Mouse (Mus musculus) stomach, postnatal 0 days (tissue): ENCODE results near the gene Ssc4d. TPM values are rescaled to one million over a fixed set of nuclear protein-coding genes. Genes with fewer than 3 reads are reported as not detected.

Source experiments
- ATAC-seq: fragments of 200-750 bp; cut with Nextera tagmentation; 2 replicates; pipeline ENCODE4 v1.8.0; 2017; ENCODE audit not compliant: low FRiP score, low TSS enrichment
- DNase-seq: peaks from one replicate; pipeline ENCODE4 v3.0.0-alpha.2; 2016; ENCODE audit warnings: low spot score
- H3K27ac ChIP-seq: fragments of 300-500 bp; sonication (generic); replicated peaks from 2 replicates; pipeline ENCODE4 v1.5.1; 2014; ENCODE audit warnings: mild to moderate bottlenecking, control low read depth
- H3K27me3 ChIP-seq: fragments of 300-500 bp; sonication (generic); 2 replicates; pipeline ENCODE4 v1.6.1; 2014; ENCODE audit warnings: low read length; ENCODE audit not compliant: control insufficient read depth, insufficient read depth
- H3K36me3 ChIP-seq: fragments of 300-500 bp; sonication (generic); 2 replicates; pipeline ENCODE4 v1.6.1; 2014; ENCODE audit warnings: low read length, mixed read lengths; ENCODE audit not compliant: control insufficient read depth, insufficient read depth
- H3K4me1 ChIP-seq: fragments of 300-500 bp; sonication (generic); replicated peaks from 2 replicates; pipeline ENCODE4 v1.6.1; 2014; ENCODE audit warnings: antibody characterized with exemption; ENCODE audit not compliant: control insufficient read depth, insufficient read depth
- H3K4me2 ChIP-seq: fragments of 300-500 bp; sonication (generic); replicated peaks from 2 replicates; pipeline ENCODE4 v1.6.1; 2014; ENCODE audit warnings: low read depth, mild to moderate bottlenecking, control low read depth, moderate library complexity
- H3K4me3 ChIP-seq: fragments of 300-500 bp; sonication (generic); 2 replicates; pipeline ENCODE4 v1.5.1; 2014; ENCODE audit warnings: low read depth, low read length, control low read depth
- H3K9ac ChIP-seq: fragments of 300-500 bp; sonication (generic); 2 replicates; pipeline ENCODE4 v1.6.1; 2014; ENCODE audit warnings: mild to moderate bottlenecking, low read length, control low read depth, mixed read lengths
- H3K9me3 ChIP-seq: fragments of 300-500 bp; sonication (generic); 2 replicates; pipeline ENCODE4 v1.6.1; 2016; ENCODE audit warnings: low read length; ENCODE audit not compliant: control insufficient read depth
- CTCF ChIP-seq: IDR thresholded peaks from 2 replicates; pipeline ENCODE4 v1.5.1; 2016; ENCODE audit warnings: antibody characterized with exemption, low read depth, mild to moderate bottlenecking, moderate library complexity
- EP300 ChIP-seq: optimal IDR thresholded peaks from 2 replicates; pipeline ENCODE3; 2016; ENCODE audit warnings: antibody characterized with exemption
- WGBS: fragments of 180-500 bp; shearing (Covaris S2); extraction: QIAGEN DNeasy Blood & Tissue Kit; methylation state at CpG from one replicate; pipeline ENCODE4 v1.1.7; 2014; 5-methylcytosine and 5-hydroxymethylcytosine counted together
- polyA plus RNA-seq: library from polyadenylated mRNA; unstranded; fragments of >200 nt; fragmentation: Nextera tagmentation; extraction: Ambion mirVana; gene quantifications from 2 replicates; pipeline ENCODE4 v1.2.1, GENCODE M21; 2015

The Ssc4d gene
- polyA plus RNA-seq = 1.7 and 2.2 TPM in 2 replicates

DNA sequence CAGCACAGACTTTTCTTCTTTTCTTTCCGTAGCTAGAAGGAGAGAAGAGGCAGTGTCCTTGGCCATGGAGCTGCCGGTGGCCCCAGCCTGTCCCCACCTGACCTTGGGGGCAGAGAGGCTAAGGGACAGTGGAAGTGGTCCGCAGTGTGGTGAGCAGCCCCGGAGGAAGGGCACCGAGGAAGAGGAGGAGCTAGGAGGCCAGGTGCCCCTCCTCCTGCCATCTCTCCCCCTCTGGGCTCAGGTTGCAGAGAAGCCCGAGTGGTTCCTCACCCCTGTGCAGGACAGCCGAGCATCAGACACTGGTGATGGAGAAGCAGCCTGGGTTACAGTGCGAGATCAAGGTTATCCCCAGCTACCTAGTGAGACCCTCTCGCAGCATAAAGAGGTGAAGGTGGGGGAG, at the start of gene Ssc4d:
Gene Ssc4d, minus strand, starts transcription at position 167 of the 400 bp plus-strand sequence.
- Histone ChIP-seq H3K4me1 (no peaks in the 10 kb centered on the region), H3K4me2 (no peak within 1 kb of the TSS), H3K27me3 (no peaks in the 10 kb centered on the region; the same call in 1 of the 2 replicates), H3K27ac (no peak within 1 kb of the TSS), H3K9me3 (no peaks in the 10 kb centered on the region), H3K36me3 (no peaks in the 10 kb centered on the region), H3K4me3 (no peak within 1 kb of the TSS), H3K9ac (no peak within 1 kb of the TSS)
- TF ChIP-seq CTCF (no peak), EP300 (no peak)
- ATAC-seq (no peak), DNase-seq (no peak)
- 12% methylated on average over 9 of the region's 9 CpGs for WGBS

DNA sequence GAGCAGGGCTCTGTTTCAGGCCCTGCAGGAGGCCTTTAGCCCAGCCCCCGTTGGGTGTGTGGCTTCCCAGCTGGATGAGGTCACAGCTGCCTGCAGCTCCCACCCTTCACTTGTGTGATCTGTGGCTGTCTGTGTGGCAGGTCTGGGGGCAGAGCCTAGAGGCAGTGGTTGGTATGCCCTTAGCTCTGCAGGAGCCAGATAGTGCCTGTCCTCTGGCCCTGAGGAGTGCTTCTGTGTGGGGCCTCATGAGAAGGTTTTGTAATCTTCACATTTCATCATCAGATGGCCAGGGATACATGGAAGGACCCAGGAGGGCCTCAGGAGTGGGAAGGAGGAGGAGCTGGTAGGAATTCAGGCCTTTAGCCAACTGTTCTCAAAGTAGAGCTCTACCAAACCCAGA, 45.6 kb upstream of the Ssc4d start:
- H3K4me3 ChIP-seq = no peak overlapping the region
- no peak overlapping the region for H3K4me2 ChIP-seq
- H3K9me3 ChIP-seq = no peaks in the 10 kb centered on the region
- DNase-seq (no peak), ATAC-seq (0 out of 2 replicates have a peak, but pooled peaks have one; percentile 4)
- 28% methylated on average over 1 of the region's 1 CpGs for WGBS
- H3K36me3 ChIP-seq = no peaks in the 10 kb centered on the region
- H3K9ac ChIP-seq = no peak overlapping the region
- peak overlapping the region; percentile 45; the same call in 1 of the 2 replicates for H3K27ac ChIP-seq
- H3K4me1 ChIP-seq = no peaks in the 10 kb centered on the region; the same call in 1 of the 2 replicates
- TF ChIP-seq EP300 (no peak), CTCF (no peak)
- no peaks in the 10 kb centered on the region for H3K27me3 ChIP-seq

GRCm38 (mm10) chr5:136018726-136019125, 44.4 kb upstream of the Ssc4d start:
- Histone ChIP-seq H3K4me1 (no peaks in the 10 kb centered on the region; the same call in 1 of the 2 replicates), H3K9ac (no peak overlapping the region), H3K9me3 (no peaks in the 10 kb centered on the region), H3K27ac (no peak overlapping the region), H3K36me3 (no peaks in the 10 kb centered on the region), H3K4me3 (no peak overlapping the region), H3K4me2 (no peak overlapping the region), H3K27me3 (no peaks in the 10 kb centered on the region)
- DNase-seq (no peak), ATAC-seq (no peak)
- no peak for TF ChIP-seq CTCF
- TF ChIP-seq EP300 = no peak
- 62% methylated on average over 2 of the region's 2 CpGs for WGBS

DNA sequence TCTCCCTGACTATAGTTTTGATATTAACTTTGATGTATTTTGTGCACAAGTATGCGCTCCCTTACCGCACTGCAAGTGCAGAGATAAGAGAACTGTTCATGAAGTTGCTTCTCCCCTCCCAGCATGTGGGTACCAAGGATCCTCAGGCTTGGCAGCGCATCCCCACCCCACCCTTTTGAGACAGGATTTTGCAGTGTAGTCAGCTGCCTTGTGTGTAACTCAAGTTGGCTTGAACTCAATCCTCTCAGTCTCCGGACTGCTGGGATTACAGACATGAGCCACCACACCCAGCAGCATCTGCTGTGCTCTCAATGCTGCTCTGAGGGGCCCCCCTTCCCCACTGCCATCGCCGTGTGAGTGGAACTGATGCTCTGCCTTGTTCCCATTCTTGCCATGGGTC, 42.9 kb upstream of the Ssc4d start:
- Histone ChIP-seq H3K9ac (no peak overlapping the region), H3K9me3 (no peaks in the 10 kb centered on the region), H3K36me3 (no peaks in the 10 kb centered on the region; the same call in 1 of the 2 replicates), H3K4me1 (no peaks in the 10 kb centered on the region; the same call in 1 of the 2 replicates), H3K27me3 (no peaks in the 10 kb centered on the region), H3K27ac (peak overlapping the region; percentile 95), H3K4me3 (no peak overlapping the region), H3K4me2 (no peak overlapping the region)
- DNase-seq (no peak), ATAC-seq (no peak)
- WGBS = 53% methylated on average over 6 of the region's 6 CpGs
- TF ChIP-seq CTCF (no peak), EP300 (no peak)

GRCm38 (mm10) chr5:136016014-136016876, 41.9 kb upstream of the Ssc4d start:
- no peak overlapping the region for H3K4me2 ChIP-seq
- H3K4me3 ChIP-seq = no peak overlapping the region
- H3K4me1 ChIP-seq = no peaks in the 10 kb centered on the region; the same call in 1 of the 2 replicates
- DNase-seq (peak; percentile 79), ATAC-seq (peak; percentile 82)
- peak overlapping the region; percentile 45; the same call in 1 of the 2 replicates for H3K9ac ChIP-seq
- peak overlapping the region; percentile 95 for H3K27ac ChIP-seq
- no peaks in the 10 kb centered on the region; the same call in 1 of the 2 replicates for H3K36me3 ChIP-seq
- H3K27me3 ChIP-seq = no peaks in the 10 kb centered on the region
- TF ChIP-seq CTCF (no peak), EP300 (no peak)
- H3K9me3 ChIP-seq = no peaks in the 10 kb centered on the region
- WGBS = 47% methylated on average over 10 of the region's 10 CpGs

DNA sequence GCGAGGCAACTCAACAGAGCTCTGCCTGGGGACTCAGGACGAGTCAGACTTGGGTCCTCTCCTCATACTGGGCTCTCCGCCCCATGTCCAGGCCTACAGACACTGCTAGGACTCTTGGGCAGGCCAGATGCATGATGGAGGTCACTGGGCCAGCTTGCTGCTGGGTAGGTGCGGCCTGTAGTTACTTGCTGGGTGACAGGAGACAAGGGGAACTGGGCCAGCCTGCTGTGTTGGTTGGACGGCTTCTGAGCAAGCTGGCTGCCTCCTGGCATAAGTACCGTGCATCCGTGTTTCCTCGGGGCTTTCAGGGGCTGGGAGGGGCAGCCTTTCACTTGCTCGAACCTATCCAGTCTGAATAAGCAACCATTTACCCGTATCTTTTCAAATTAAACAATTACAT, 41.3 kb upstream of the Ssc4d start:
- Histone ChIP-seq H3K27me3 (no peaks in the 10 kb centered on the region), H3K4me2 (no peak overlapping the region), H3K9ac (no peak overlapping the region), H3K36me3 (no peaks in the 10 kb centered on the region; the same call in 1 of the 2 replicates), H3K4me3 (no peak overlapping the region), H3K4me1 (no peaks in the 10 kb centered on the region; the same call in 1 of the 2 replicates), H3K9me3 (no peaks in the 10 kb centered on the region), H3K27ac (peak overlapping the region; percentile 95)
- 50% methylated on average over 10 of the region's 10 CpGs for WGBS
- peak; percentile 71 for DNase-seq
- ATAC-seq = peak; percentile 63
- TF ChIP-seq EP300 (no peak), CTCF (no peak)
